Mouse (Mus musculus) kidney, embryonic 16.5 days (tissue): ENCODE results near the gene Ipo13. TPM values are rescaled to one million over a fixed set of nuclear protein-coding genes. Genes with fewer than 3 reads are reported as not detected.

Experiments used
- ATAC-seq: fragments of 200-750 bp; cut with Nextera tagmentation; 2 replicates; pipeline ENCODE4 v1.8.0; 2017; ENCODE audit warnings: moderate TSS enrichment; ENCODE audit not compliant: low FRiP score, low TSS enrichment
- H3K27ac ChIP-seq: fragments of 300-500 bp; sonication (generic); 2 replicates; pipeline ENCODE4 v1.5.1; 2014; ENCODE audit warnings: low read length
- H3K27me3 ChIP-seq: fragments of 300-500 bp; sonication (generic); 2 replicates; pipeline ENCODE4 v1.6.1; 2014; ENCODE audit warnings: low read length, control low read depth, mixed read lengths; ENCODE audit not compliant: insufficient read depth
- H3K36me3 ChIP-seq: fragments of 300-500 bp; sonication (generic); 2 replicates; pipeline ENCODE4 v1.6.1; 2014; ENCODE audit warnings: low read length, control low read depth, mixed read lengths; ENCODE audit not compliant: insufficient read depth
- H3K4me1 ChIP-seq: fragments of 300-500 bp; sonication (generic); 2 replicates; pipeline ENCODE4 v1.6.1; 2014; ENCODE audit warnings: low read length, control low read depth, mixed read lengths; ENCODE audit not compliant: insufficient read depth
- H3K4me2 ChIP-seq: fragments of 300-500 bp; sonication (generic); replicated peaks from 2 replicates; pipeline ENCODE4 v1.6.1; 2014; ENCODE audit warnings: low read depth, low read length
- H3K4me3 ChIP-seq: fragments of 300-500 bp; sonication (generic); 2 replicates; pipeline ENCODE4 v1.5.1; 2014; ENCODE audit warnings: mild to moderate bottlenecking, low read length
- H3K9ac ChIP-seq: fragments of 300-500 bp; sonication (generic); replicated peaks from 2 replicates; pipeline ENCODE4 v1.6.1; 2014; ENCODE audit warnings: low read length
- H3K9me3 ChIP-seq: fragments of 300-500 bp; sonication (generic); 2 replicates; pipeline ENCODE4 v1.6.1; 2016; ENCODE audit warnings: low read length, control low read depth
- WGBS: fragments of 180-500 bp; shearing (Covaris S2); extraction: QIAGEN DNeasy Blood & Tissue Kit; methylation state at CpG from one replicate; pipeline ENCODE4 v1.1.7; 2014; 5-methylcytosine and 5-hydroxymethylcytosine counted together
- polyA plus RNA-seq: library from polyadenylated mRNA; unstranded; fragments of >200 nt; fragmentation: Nextera tagmentation; extraction: Ambion mirVana; gene quantifications from 2 replicates; pipeline ENCODE4 v1.2.1, GENCODE M21; 2015

Gene Ipo13
- polyA plus RNA-seq, 1 experiment from 2014 or later: 52.9 TPM

- Histone ChIP-seq H3K27ac (no peak overlapping the region), H3K27me3 (no peaks in the 10 kb centered on the region), H3K4me3 (no peak overlapping the region), H3K9ac (no peak overlapping the region), H3K4me2 (no peak overlapping the region), H3K36me3 (peaks cover 8% of the 10 kb centered on the region), H3K9me3 (no peaks in the 10 kb centered on the region), H3K4me1 (no peaks in the 10 kb centered on the region)
- 80% methylated on average over 9 of the region's 9 CpGs for WGBS
- ATAC-seq: no peak
Observed at GRCm38 (mm10) chr4:117855146-117855545, 59.7 kb downstream of the Ipo13 start.

- no peak for ATAC-seq
- Histone ChIP-seq H3K4me2 (no peak overlapping the region), H3K27me3 (no peaks in the 10 kb centered on the region), H3K36me3 (peaks cover 8% of the 10 kb centered on the region), H3K9me3 (no peaks in the 10 kb centered on the region), H3K4me1 (no peaks in the 10 kb centered on the region), H3K27ac (no peak overlapping the region), H3K9ac (no peak overlapping the region), H3K4me3 (no peak overlapping the region)
- 82% methylated on average over 10 of the region's 10 CpGs for WGBS
Observed at GRCm38 (mm10) chr4:117852152-117852868, 62.5 kb downstream of the Ipo13 start.

- 0 out of 2 replicates have a peak, but pooled peaks cover 5% of the 10 kb centered on the region for H3K36me3 ChIP-seq
- H3K4me3 ChIP-seq: no peak overlapping the region
- H3K27me3 ChIP-seq: no peaks in the 10 kb centered on the region
- peak; percentile 36; the same call in 1 of the 2 replicates for ATAC-seq
- no peaks in the 10 kb centered on the region for H3K4me1 ChIP-seq
- no peak overlapping the region for H3K4me2 ChIP-seq
- H3K9me3 ChIP-seq: no peaks in the 10 kb centered on the region
- H3K27ac ChIP-seq: no peak overlapping the region
- 68% methylated on average over 7 of the region's 7 CpGs for WGBS
- H3K9ac ChIP-seq: no peak overlapping the region
Observed at GRCm38 (mm10) chr4:117850871-117851270, 63.9 kb downstream of the Ipo13 start.

GRCm38 (mm10) chr4:117850176-117850575 lies 64.6 kb downstream of the Ipo13 start:
- H3K9ac ChIP-seq: no peak overlapping the region
- no peak overlapping the region for H3K4me2 ChIP-seq
- no peaks in the 10 kb centered on the region for H3K27me3 ChIP-seq
- no peaks in the 10 kb centered on the region for H3K9me3 ChIP-seq
- ATAC-seq: no peak
- H3K4me3 ChIP-seq: no peak overlapping the region
- 0 out of 2 replicates have a peak, but pooled peaks cover 7% of the 10 kb centered on the region for H3K36me3 ChIP-seq
- no peak overlapping the region for H3K27ac ChIP-seq
- 76% methylated on average over 7 of the region's 7 CpGs for WGBS
- no peaks in the 10 kb centered on the region for H3K4me1 ChIP-seq

- 72% methylated on average over 5 of the region's 5 CpGs for WGBS
- Histone ChIP-seq H3K27ac (no peak overlapping the region), H3K36me3 (0 out of 2 replicates have a peak, but pooled peaks cover 7% of the 10 kb centered on the region), H3K9me3 (no peaks in the 10 kb centered on the region), H3K4me1 (no peaks in the 10 kb centered on the region), H3K4me2 (no peak overlapping the region), H3K9ac (no peak overlapping the region), H3K27me3 (no peaks in the 10 kb centered on the region), H3K4me3 (no peak overlapping the region)
- no peak for ATAC-seq
Observed at GRCm38 (mm10) chr4:117849506-117849905, 65.3 kb downstream of the Ipo13 start.

GRCm38 (mm10) chr4:117849063-117849462 lies 65.7 kb downstream of the Ipo13 start:
- H3K4me1 ChIP-seq: no peaks in the 10 kb centered on the region
- no peak overlapping the region for H3K4me3 ChIP-seq
- no peaks in the 10 kb centered on the region for H3K9me3 ChIP-seq
- H3K27me3 ChIP-seq: no peaks in the 10 kb centered on the region
- ATAC-seq: no peak
- WGBS: 49% methylated on average over 17 of the region's 17 CpGs
- no peak overlapping the region for H3K27ac ChIP-seq
- H3K9ac ChIP-seq: no peak overlapping the region
- 0 out of 2 replicates have a peak, but pooled peaks cover 7% of the 10 kb centered on the region for H3K36me3 ChIP-seq
- no peak overlapping the region for H3K4me2 ChIP-seq

- Histone ChIP-seq H3K27me3 (no peaks in the 10 kb centered on the region), H3K4me1 (no peaks in the 10 kb centered on the region), H3K9me3 (no peaks in the 10 kb centered on the region), H3K4me3 (no peak overlapping the region), H3K9ac (no peak overlapping the region), H3K27ac (no peak overlapping the region), H3K4me2 (no peak overlapping the region), H3K36me3 (0 out of 2 replicates have a peak, but pooled peaks cover 7% of the 10 kb centered on the region)
- 36% methylated on average over 2 of the region's 2 CpGs for WGBS
- no peak for ATAC-seq
Observed at GRCm38 (mm10) chr4:117847011-117847410, 67.8 kb downstream of the Ipo13 start.

GRCm38 (mm10) chr4:117846261-117846660 lies 68.5 kb downstream of the Ipo13 start:
- 95% methylated on average over 4 of the region's 4 CpGs for WGBS

GRCm38 (mm10) chr4:117845316-117845715 lies 69.5 kb downstream of the Ipo13 start:
- WGBS: 58% methylated on average over 11 of the region's 11 CpGs
- no peaks in the 10 kb centered on the region for H3K4me1 ChIP-seq
- H3K36me3 ChIP-seq: 0 out of 2 replicates have a peak, but pooled peaks cover 7% of the 10 kb centered on the region
- H3K9ac ChIP-seq: no peak overlapping the region
- no peak overlapping the region for H3K27ac ChIP-seq
- no peaks in the 10 kb centered on the region for H3K27me3 ChIP-seq
- H3K4me2 ChIP-seq: no peak overlapping the region
- ATAC-seq: peak; percentile 32; the same call in 1 of the 2 replicates
- H3K9me3 ChIP-seq: no peaks in the 10 kb centered on the region
- H3K4me3 ChIP-seq: no peak overlapping the region

More at GRCm38 (mm10) chr4:117846261-117846660, 68.5 kb downstream of the Ipo13 start:
- Histone ChIP-seq H3K27ac (no peak overlapping the region), H3K27me3 (no peaks in the 10 kb centered on the region), H3K9me3 (no peaks in the 10 kb centered on the region), H3K4me2 (no peak overlapping the region), H3K4me1 (no peaks in the 10 kb centered on the region), H3K36me3 (0 out of 2 replicates have a peak, but pooled peaks cover 7% of the 10 kb centered on the region), H3K9ac (no peak overlapping the region), H3K4me3 (no peak overlapping the region)
- ATAC-seq: no peak
